Mouse (Mus musculus): ENCODE data around the gene Vmn2r23.
"Not testable (repeated sequence)": the region's sequence is repeated elsewhere in the genome, so short reads cannot be mapped to it uniquely, and the experiment has no call there.

Gene Vmn2r23

DNA sequence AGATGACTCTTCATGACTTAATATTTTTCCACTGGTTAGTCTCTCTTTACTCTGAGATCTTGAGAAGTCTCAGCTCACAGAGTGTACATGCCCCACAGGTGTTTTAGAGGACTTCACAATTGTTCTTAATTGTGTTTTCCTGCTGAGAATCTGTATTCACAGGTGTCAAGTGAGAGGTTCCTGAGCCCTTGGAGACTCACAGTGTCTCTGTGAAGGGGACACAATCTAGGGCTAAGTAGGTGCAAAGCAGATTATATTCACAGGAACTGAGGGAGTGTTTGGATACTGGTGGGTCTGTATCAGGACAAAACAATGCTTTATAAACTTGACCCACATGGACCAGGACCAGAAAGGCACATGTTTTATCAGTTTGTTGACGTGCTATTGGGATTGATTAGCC lies at the start of gene Vmn2r23:
Vmn2r23 (plus strand) TSS at position 301 of the 400 bp plus-strand sequence.
- no peak for DNase-seq (ENCODE audit: low read depth)

DNA sequence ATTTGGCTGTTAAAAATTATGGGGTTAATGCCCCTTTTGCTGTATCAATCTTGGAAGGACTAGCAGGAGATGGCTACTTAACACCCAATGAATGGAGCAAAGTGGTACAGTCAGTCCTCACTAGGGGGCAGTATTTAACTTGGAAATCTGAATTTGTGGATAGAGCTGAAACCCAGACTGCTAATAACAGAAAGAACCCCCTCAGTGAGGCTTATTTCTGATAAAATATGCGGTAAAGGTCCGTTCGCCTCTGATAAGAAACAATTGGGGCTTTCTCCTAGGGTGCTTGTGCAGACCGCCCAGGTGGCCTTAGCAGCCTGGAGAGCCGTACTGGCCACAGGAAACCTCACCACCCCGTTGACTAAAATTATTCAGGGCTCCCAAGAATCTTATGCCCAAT lies 45.4 kb upstream of the Vmn2r23 start:
- no peak for DNase-seq (ENCODE audit: low read depth)

DNA sequence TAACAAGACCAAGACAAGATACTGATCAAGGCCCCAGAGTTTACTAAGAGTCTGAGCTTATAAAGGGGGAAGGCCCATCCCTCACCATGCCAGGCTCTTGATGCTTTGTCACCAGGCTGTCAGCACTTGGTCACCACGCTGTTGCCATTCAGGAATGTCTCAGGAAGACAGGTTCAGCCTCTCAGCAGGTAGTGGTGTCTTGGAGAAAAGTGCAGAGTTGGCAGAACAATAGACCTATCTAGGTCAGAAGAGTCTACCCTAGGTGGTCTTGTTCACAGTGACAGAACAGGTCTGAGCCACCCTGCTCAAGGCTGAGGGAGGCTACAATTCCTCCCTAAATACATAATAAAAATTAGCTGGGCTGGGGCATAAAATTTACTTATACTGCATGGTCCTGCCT lies 5.8 kb upstream of the Vmn2r23 start:
- not testable (repeated sequence) for DNase-seq (ENCODE audit: low read depth)

DNA sequence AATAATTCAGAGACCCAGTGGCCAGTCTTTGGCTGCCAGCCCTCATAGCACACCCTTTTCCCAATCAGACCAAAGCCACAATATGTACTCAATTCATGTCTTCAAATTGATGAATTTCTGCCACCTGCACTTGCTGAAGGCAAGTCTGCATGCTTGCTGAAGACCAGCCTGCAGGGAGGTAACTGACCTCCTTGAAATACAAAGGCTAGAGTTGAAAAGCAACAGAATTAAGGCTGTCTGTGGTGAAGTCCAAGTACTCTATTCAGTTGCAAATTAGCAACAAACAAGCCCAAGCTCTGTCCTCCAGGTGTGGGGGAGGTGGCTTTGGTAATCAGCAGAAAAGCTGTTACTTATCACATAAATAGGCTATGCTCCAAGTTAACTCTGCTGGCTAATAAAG lies 5.3 kb upstream of the Vmn2r23 start:
- no peak for DNase-seq (ENCODE audit: low read depth)

DNA sequence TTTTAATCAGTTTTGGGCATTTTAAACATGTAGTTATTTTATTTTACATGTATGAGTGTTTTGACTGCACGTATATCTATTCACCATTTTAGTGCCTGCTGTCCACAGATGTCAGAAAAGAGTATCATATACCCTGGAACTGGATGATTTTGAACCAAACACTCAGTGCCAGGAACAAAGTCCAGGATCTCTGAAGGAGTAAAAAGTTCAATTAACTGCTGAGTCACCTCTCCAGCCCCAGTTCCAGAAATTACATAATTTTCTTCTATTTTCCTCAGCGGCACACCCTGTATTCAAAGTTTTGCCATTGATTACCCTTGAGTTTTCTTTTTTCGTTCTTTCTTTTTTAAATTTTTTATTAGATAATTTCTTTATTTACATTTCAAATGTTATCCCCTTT lies 67.6 kb downstream of the Vmn2r23 start:
- no peak for DNase-seq (ENCODE audit: low read depth)

DNA sequence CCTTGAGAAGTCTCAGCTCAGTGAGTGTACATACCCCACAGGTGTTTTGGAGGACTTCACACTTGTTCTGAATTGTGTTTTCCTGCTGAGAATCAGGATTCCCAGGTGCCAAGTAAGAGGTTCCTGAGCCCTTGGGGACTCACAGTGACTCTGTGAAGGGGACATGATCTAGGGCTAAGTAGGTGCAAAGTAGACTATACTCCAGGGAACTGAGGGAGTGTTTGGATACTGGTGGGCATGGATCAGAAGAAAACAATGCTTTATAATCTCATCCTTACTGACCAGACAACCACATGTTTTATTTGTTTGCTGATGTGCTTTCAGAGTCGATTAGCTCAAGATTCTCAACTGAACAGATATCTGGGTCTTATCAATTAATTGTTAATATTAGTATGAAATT lies 76.1 kb downstream of the Vmn2r23 start, which contains the start of gene Vmn2r24:
Vmn2r24 (plus strand) TSS at position 301 of the 400 bp plus-strand sequence.
- DNase-seq (ENCODE audit: low read depth), result no peak

DNA sequence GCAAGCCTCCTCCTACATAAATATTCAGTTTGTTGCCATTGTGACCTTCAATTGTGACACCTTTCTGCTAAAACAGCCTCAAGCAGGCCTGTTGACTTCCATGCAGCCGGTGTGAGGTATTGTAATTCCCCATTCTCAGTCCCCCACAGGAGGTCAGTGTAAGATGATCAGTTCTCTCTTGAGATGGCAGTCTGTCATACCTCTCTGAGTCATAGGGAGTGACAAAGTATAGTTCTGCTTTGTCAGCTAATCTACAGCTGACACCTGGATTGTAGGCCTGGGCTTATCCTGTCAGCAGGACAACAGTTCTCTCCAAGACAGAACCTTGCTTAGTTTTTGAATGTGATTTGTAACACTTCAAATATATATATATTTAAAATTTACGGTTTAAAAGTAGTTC lies 82.4 kb downstream of the Vmn2r23 start:
- no peak for DNase-seq (ENCODE audit: low read depth)

DNA sequence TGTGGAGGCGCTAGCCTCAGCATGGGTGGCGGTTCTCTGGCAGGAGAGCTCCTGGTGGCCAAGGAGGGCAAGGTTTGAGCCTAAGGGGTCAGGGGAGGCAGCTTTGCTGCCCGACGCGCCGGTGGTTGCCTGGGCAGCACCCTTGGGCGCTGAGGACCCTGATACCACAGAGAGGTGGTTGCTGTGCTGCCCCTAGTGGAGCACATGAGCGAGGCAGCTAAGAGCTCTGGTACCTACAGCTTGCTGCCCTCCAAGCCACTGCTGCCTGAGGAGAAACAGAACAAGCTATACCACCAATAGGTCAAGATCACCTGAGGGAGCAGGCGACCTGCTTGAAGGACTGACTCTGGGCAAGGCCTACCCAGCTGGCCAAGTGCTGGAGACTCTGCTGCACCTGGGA lies 91.3 kb downstream of the Vmn2r23 start:
- DNase-seq (ENCODE audit: low read depth), result no peak

All from naive thymus-derived CD4-positive, alpha-beta T cell, adult 2 months (primary cell).